Mouse (Mus musculus): ENCODE data around the gene Chrm2.

The Chrm2 gene

GRCm38 (mm10) chr6:36387612-36388400 lies at the start of gene Chrm2:
TSS of gene Chrm2 (plus strand) at chr6:36388084.
- no peak for DNase-seq (ENCODE audit: low read depth)

- no peak for DNase-seq (ENCODE audit: low read depth)
These were observed 13.9 kb upstream of the Chrm2 start for GRCm38 (mm10) chr6:36373983-36374382.

GRCm38 (mm10) chr6:36377936-36378335 lies 9.9 kb upstream of the Chrm2 start:
- no peak for DNase-seq (ENCODE audit: low read depth)

- DNase-seq (ENCODE audit: low read depth) = no peak
These were observed 3.8 kb upstream of the Chrm2 start for GRCm38 (mm10) chr6:36384102-36384501.

GRCm38 (mm10) chr6:36388401-36389259 lies 746 bp downstream of the Chrm2 start:
- no peak for DNase-seq (ENCODE audit: low read depth)

- DNase-seq (ENCODE audit: low read depth) = no peak
These were observed 1.5 kb downstream of the Chrm2 start for GRCm38 (mm10) chr6:36389260-36389965.

- peak; percentile 4 for DNase-seq (ENCODE audit: low read depth)
These were observed 5.8 kb downstream of the Chrm2 start for GRCm38 (mm10) chr6:36393705-36394104.

GRCm38 (mm10) chr6:36405139-36405538 lies 17.3 kb downstream of the Chrm2 start:
- DNase-seq (ENCODE audit: low read depth) = no peak

GRCm38 (mm10) chr6:36409016-36409415 lies 21.1 kb downstream of the Chrm2 start:
- no peak for DNase-seq (ENCODE audit: low read depth)

GRCm38 (mm10) chr6:36410057-36410456 lies 22.2 kb downstream of the Chrm2 start:
- DNase-seq (ENCODE audit: low read depth) = no peak

- no peak for DNase-seq (ENCODE audit: low read depth)
These were observed 31.8 kb downstream of the Chrm2 start for GRCm38 (mm10) chr6:36419716-36420115.

GRCm38 (mm10) chr6:36437964-36438363 lies 50.1 kb downstream of the Chrm2 start:
- no peak for DNase-seq (ENCODE audit: low read depth)

GRCm38 (mm10) chr6:36439218-36439617 lies 51.3 kb downstream of the Chrm2 start:
- no peak for DNase-seq (ENCODE audit: low read depth)

GRCm38 (mm10) chr6:36451480-36451879 lies 63.6 kb downstream of the Chrm2 start:
- DNase-seq (ENCODE audit: low read depth) = no peak

- no peak for DNase-seq (ENCODE audit: low read depth)
These were observed 67.2 kb downstream of the Chrm2 start for GRCm38 (mm10) chr6:36455071-36455470.

- peak; percentile 24 for DNase-seq (ENCODE audit: low read depth)
These were observed 69.1 kb downstream of the Chrm2 start for GRCm38 (mm10) chr6:36457015-36457414.

GRCm38 (mm10) chr6:36464008-36464407 lies 76.1 kb downstream of the Chrm2 start:
- no peak for DNase-seq (ENCODE audit: low read depth)

GRCm38 (mm10) chr6:36484132-36484665 lies 96.3 kb downstream of the Chrm2 start:
- DNase-seq (ENCODE audit: low read depth) = no peak

GRCm38 (mm10) chr6:36507008-36507663 lies 119.3 kb downstream of the Chrm2 start:
- DNase-seq (ENCODE audit: low read depth) = no peak

GRCm38 (mm10) chr6:36507946-36508345 lies 120.1 kb downstream of the Chrm2 start:
- no peak for DNase-seq (ENCODE audit: low read depth)

GRCm38 (mm10) chr6:36508469-36508868 lies 120.6 kb downstream of the Chrm2 start:
- DNase-seq (ENCODE audit: low read depth) = no peak

GRCm38 (mm10) chr6:36516508-36516907 lies 128.6 kb downstream of the Chrm2 start:
- no peak for DNase-seq (ENCODE audit: low read depth)
